Mouse (Mus musculus) cerebellum, adult (tissue): ENCODE results near the gene E130114P18Rik.
A peak's percentile ranks its signal among the peaks of the same experiment; 100 is the strongest.

Experiments used
- ATAC-seq: cut with Nextera tagmentation; 2 replicates; pipeline ENCODE4 v1.9.2; 2017; ENCODE audit warnings: mild to moderate bottlenecking, moderate library complexity, mixed read lengths; ENCODE audit not compliant: insufficient number of reproducible peaks, low FRiP score, low TSS enrichment

The E130114P18Rik gene

DNA sequence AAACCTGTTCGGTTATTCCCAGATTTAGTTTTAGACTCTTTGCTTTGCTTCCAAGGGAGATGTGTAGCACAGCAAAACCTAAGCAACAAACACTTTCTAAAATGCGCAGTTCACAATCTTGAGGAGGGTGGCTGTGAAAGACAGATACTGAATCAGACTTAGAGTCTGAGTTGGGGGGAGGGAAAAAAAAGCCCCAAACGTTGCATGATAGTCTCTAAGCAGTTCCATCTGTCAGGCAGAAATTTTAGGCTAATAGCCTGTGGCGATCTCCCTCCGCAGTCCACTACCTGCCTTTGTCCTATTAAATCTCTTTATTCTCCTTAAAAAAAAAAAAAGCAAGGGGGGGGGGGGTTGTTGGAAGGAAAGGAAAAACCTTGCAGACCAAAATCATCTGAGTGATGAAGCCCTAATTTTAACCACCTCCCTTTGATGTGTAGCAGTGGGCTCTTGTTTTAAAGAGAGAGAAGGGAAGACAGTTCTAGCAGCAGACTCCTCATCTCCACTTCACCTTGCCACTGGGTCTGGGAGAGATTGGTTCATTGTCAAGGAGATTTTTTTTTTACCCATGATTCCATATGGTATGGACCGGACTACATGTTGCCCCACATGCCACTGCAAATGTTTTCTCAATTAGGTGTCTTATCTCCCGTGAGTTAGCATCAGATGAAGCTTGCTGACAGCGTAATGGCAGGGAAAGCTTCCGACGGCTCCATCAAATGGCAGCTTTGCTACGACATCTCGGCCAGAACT is 196.4 kb downstream of the E130114P18Rik start:
- ATAC-seq: no peak

DNA sequence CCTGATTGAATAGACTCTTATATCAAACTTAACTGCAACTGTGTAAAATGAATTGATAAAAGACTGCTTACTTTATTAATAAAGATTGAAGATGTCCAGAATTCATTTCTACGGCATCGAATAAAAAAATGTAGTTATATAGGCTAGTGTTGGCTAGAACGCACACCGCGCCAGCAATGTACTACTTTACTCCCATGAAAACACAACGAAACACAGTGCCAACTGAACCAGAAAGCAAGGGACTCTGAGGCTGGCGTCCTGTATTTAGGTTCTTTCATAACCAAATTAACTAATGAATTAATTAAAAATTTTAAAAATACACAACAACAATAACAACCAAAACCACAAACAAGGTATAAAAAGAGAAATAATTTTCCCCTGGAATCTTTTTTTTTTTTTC is 197.0 kb downstream of the E130114P18Rik start:
- no peak for ATAC-seq

DNA sequence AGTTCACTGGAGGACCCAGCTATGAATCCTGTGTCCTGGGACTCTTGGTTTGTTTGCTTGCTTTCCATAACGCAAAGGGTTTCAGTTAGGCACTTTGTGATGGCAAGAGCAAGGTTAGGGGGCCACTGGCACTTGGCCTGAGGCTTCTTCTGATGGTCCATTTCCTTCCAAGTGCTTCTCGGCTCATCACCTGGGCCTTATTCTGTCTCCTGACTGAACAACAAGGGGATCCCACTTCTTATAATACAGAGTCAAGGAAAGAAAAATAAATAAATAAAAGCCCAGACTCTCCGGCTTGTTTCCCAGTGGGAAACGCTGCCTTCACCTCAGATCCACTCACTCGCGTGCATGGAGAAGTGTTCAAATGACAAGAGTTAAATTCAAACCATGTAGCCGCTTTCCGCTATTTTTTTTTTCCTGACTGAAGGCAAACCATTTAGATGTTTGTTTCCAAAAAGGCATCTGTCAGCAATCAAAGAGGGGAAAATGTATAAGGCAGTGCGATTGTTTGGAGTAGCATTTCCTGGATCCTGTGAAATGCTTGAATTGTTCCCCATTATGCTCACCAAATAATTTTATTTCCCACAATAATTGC is 199.2 kb downstream of the E130114P18Rik start:
- ATAC-seq: no peak

DNA sequence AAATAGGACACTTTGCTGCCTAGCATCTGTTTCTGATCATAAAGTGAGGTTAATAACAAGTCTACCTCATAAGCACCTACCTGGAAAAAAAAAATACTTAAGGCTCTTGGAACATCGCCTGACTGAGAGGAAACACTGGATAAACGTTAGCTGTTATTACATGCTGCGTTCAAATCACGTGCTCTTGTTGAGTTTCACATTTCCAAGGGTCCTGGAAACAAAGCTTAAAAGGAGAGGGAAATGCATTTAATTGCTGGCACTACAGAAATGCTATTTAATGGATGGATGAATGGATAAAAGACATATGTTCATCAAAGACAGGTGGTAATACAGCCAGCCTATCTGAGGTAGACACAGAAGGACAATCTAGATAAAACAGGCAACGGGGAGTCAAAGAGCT is 200.4 kb downstream of the E130114P18Rik start:
- ATAC-seq: no peak

DNA sequence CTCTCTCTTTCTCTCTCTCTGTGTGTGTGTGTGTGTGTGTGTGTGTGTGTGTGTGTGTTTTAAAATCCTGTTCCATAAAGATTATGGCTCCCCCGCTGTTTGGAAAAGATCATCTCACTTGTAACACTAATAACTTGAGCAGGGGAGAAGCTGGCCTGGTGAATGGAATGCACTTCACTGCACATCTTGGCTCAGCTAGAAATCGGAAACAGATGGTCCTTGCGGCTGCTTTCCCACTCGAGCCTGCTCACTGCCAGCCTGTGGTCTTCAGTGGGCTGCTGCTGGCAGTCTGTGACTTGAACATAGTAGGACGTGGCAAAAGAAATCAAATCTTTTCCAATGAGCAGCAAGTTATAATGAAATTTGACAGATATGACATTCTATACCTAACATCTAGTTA is 202.4 kb downstream of the E130114P18Rik start:
- peak; percentile 61; the same call in 1 of the 2 replicates for ATAC-seq

DNA sequence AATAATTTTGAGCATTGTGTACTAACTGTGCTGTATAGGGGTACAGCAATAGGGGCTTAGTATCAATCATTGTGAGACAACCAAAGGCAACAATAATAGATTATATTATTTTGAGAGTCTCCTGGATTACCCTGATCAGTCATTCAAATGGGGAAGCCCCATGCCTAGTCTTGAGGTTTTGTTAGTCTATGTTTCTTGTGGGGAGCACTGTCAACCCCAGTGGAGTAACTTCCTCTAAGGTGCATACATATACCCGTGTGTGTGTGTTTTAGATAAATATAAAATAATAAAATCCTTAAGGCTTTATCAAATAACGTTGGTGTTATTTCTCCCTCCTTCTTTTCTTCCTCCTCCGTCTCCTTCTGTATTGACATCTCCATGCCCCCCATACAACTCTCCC is 208.6 kb downstream of the E130114P18Rik start:
- no peak for ATAC-seq

DNA sequence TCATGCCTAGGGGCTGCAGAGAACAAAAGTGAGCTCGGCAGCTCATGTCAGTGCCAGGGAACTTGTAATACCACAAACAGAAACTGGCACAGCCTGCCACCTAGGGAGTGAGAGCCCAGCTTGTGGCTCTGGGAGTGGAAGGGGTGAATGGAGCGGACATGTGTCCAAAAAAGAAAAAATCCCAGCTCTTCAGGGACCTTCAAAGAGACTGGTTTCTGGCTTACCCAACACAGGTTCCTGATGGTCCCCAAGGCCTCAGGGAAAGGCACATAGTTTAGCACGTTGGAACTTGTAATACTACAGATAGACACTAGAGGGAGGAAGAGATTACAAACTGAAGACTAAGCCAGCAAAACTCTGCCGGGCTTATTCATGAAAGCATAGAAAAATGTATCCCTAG is 213.2 kb downstream of the E130114P18Rik start:
- no peak for ATAC-seq

DNA sequence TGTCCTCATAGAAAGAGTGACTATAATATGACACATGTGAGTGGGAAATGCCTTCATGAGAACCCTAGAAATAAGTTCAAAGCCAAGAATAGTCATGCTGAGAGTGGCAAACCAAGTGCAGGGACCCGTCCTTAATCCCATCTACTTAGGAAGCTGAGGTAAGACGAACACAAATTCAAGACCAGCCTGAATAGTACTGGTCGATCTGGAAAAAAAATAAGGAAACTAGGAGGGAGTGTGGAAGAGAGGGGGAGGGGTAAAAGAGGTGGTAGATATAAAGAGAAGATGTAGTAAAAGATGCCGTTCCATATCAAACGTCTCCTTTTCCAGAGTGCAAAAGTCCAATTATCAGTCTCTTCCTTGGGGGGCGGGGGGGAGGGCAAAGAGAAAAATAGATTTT is 213.7 kb downstream of the E130114P18Rik start:
- ATAC-seq: no peak

DNA sequence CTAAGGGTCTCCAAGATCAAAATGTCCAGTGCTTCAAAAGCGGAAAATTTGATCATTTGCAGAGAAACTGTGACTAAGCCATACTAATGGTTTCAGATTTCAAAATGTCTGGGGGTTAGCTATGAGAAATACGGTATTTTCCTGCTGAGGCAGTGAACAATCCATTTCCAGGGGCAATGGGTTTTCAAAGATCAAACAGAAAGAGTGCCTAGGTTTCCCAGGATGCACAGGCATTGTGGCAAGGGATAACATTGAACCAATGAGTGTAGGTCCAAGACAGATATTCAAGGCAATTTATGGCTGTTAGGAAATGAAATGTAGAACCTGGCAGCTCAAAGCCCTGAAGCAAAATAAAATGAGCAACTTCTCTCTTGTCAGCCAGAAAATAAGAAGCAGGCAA is 220.3 kb downstream of the E130114P18Rik start:
- ATAC-seq: no peak

DNA sequence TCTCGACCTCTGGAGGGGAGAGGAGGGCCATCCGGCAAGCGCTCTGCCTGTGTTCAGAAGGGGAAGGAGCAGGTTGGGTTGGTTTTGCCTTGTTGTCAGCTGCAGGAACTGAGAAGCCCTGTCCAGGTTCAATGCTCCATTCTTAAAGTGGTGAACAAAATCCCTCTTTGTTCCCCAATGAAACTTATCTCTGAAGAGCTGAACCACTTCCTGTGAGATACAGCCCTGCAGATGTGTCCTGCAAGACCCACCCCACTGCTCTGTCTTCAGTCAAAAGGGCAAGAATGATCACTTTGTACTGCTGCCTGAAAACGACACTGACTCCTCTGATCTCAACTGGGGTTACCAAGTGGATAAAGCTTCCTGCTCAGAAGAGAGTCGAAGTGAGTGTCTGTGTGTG is 233.9 kb downstream of the E130114P18Rik start:
- no peak for ATAC-seq

DNA sequence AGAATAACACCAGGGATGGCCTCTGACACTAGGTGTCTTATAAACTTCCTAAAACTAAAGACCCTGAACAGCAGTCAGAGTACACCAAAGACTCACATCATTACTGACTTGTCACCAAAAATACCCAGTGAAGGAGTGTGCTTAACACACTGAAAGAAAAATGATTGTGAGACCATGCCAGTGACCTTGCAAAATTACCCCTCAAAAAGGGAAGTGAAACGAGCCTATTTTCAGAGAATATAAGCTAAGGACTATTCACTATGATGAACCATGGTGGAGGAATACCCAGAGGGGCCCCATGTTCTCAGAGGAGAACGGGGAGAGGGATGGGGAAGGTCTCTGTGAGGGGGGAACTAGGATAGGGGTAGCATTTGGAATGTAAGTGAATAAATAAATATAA is 245.8 kb downstream of the E130114P18Rik start:
- ATAC-seq: no peak

DNA sequence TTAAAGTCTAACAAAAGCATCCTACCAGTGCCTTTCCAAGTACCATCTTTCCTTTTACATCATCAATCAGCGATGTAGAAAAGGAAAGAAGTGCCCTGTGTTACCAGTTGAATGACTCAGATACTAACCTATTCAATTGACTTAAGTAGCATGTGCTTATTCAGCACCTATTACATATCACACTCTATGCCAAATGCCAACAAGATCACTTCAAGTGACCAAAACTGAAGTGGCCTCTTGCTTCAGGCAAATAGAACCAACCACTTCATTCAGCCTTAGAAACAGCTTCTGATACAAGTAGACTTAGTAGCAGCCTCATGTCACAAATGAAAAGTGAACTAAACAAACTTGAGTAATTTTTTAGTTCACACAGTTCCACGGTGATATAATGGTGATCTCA is 249.4 kb downstream of the E130114P18Rik start:
- ATAC-seq: no peak
